Mouse (Mus musculus) CH12.LX (cell line): ENCODE data around the gene Ubash3b. TPM values are rescaled to one million over a fixed set of nuclear protein-coding genes. Genes with fewer than 3 reads are reported as not detected.

Experiments
- DNase-seq: peaks from one replicate; pipeline ENCODE4 v3.0.0-alpha.2; 2013; ENCODE audit errors: extremely low read depth
- H3K27ac ChIP-seq: 2 replicates; pipeline ENCODE4 v1.5.1; 2012; ENCODE audit warnings: low read depth, mild to moderate bottlenecking, control low read depth, moderate library complexity; ENCODE audit not compliant: insufficient read depth
- H3K27me3 ChIP-seq: replicated peaks from 2 replicates; pipeline ENCODE3; 2012; ENCODE audit warnings: inconsistent platforms
- H3K36me3 ChIP-seq, 2 experiments: replicated peaks in 1 of 2; 2 replicates each; pipeline versions ENCODE3 to v1.6.1; 2012; ENCODE audit warnings: inconsistent platforms in 1 of 2, low read length in 1 of 2, mild to moderate bottlenecking in 1 of 2, mixed read lengths in 1 of 2, moderate library complexity in 1 of 2; ENCODE audit not compliant: control insufficient read depth in 1 of 2, insufficient read depth in 1 of 2
- H3K4me1 ChIP-seq, 2 experiments: 2 replicates each; pipeline ENCODE4 v1.6.1; 2012; ENCODE audit warnings: inconsistent platforms in 1 of 2, moderate library complexity in 1 of 2; ENCODE audit not compliant: insufficient read depth in 2 of 2, control insufficient read depth in 1 of 2
- H3K4me2 ChIP-seq: 2 replicates; pipeline ENCODE4 v1.6.1; 2012; ENCODE audit warnings: low read depth, mild to moderate bottlenecking, control low read depth; ENCODE audit not compliant: poor library complexity, insufficient read depth, severe bottlenecking
- H3K4me3 ChIP-seq, 3 experiments: fragments of 150-350 bp in 1 of 3; sonication (generic) in 1 of 3; replicated peaks in 1 of 3; 2 replicates each; pipeline versions ENCODE3 to v1.5.1; 2011 to 2012; ENCODE audit warnings: low read depth in 2 of 3, low read length in 2 of 3, mild to moderate bottlenecking in 2 of 3, moderate library complexity in 2 of 3, control low read depth in 1 of 3, improper control_type of control experiment in 1 of 3, inconsistent platforms in 1 of 3, mixed read lengths in 1 of 3; ENCODE audit not compliant: poor library complexity in 1 of 3
- H3K79me2 ChIP-seq: replicated peaks from 2 replicates; pipeline ENCODE4 v1.6.1; 2012; ENCODE audit warnings: mild to moderate bottlenecking, moderate library complexity; ENCODE audit not compliant: control insufficient read depth, poor library complexity, insufficient read depth, severe bottlenecking; ENCODE audit errors: extremely low read depth
- H3K9ac ChIP-seq: 2 replicates; pipeline ENCODE4 v1.6.1; 2012; ENCODE audit warnings: low read depth, mild to moderate bottlenecking, control low read depth, moderate library complexity; ENCODE audit not compliant: insufficient read depth
- H3K9me3 ChIP-seq: replicated peaks from 2 replicates; pipeline ENCODE3; 2012; ENCODE audit warnings: low read length, inconsistent platforms, mixed read lengths
- BHLHE40 ChIP-seq: IDR thresholded peaks from 2 replicates; pipeline ENCODE4 v1.6.1; 2011; ENCODE audit warnings: mild to moderate bottlenecking, low read depth, low read length, improper control_type of control experiment
- CHD2 ChIP-seq: IDR thresholded peaks from 2 replicates; pipeline ENCODE4 v1.6.1; 2011; ENCODE audit warnings: low read length, improper control_type of control experiment
- CTCF ChIP-seq, 2 experiments: IDR thresholded peaks in 1 of 2; conservative IDR thresholded peaks in 1 of 2; 2 replicates each; pipeline ENCODE4 v1.5.1; 2011 to 2012; ENCODE audit warnings: low read depth in 2 of 2, low read length in 2 of 2, improper control_type of control experiment in 1 of 2, inconsistent platforms in 1 of 2, mild to moderate bottlenecking in 1 of 2, moderate library complexity in 1 of 2
- E2F4 ChIP-seq: IDR thresholded peaks from 2 replicates; pipeline ENCODE4 v1.6.1; 2011; ENCODE audit warnings: low read depth, low read length, improper control_type of control experiment; ENCODE audit not compliant: insufficient replicate concordance
- ELF1 ChIP-seq: IDR thresholded peaks from 2 replicates; pipeline ENCODE4 v1.6.1; 2014; ENCODE audit warnings: low read depth, mild to moderate bottlenecking, inconsistent platforms, low read length, improper control_type of control experiment
- EP300 ChIP-seq: IDR thresholded peaks from 2 replicates; pipeline ENCODE4 v1.6.1; 2011; ENCODE audit warnings: low read length, improper control_type of control experiment
- HCFC1 ChIP-seq: IDR thresholded peaks from 2 replicates; pipeline ENCODE4 v1.6.1; 2012; ENCODE audit warnings: low read depth, mild to moderate bottlenecking, inconsistent platforms, low read length, improper control_type of control experiment
- IRF4 ChIP-seq: IDR thresholded peaks from 2 replicates; pipeline ENCODE4 v1.6.1; 2014; ENCODE audit warnings: low read depth, mild to moderate bottlenecking, inconsistent platforms, low read length, improper control_type of control experiment
- JUN ChIP-seq: IDR thresholded peaks from 2 replicates; pipeline ENCODE4 v1.6.1; 2011; ENCODE audit warnings: low read depth, mild to moderate bottlenecking, low read length, improper control_type of control experiment, moderate library complexity; ENCODE audit not compliant: insufficient read depth
- JUND ChIP-seq: conservative IDR thresholded peaks from 2 replicates; pipeline ENCODE4 v1.6.1; 2011; ENCODE audit warnings: low read depth, low read length, improper control_type of control experiment
- KAT2A ChIP-seq: IDR thresholded peaks from 2 replicates; pipeline ENCODE4 v1.6.1; 2012; ENCODE audit warnings: low read length, improper control_type of control experiment, inconsistent platforms; ENCODE audit not compliant: insufficient replicate concordance
- MAFK ChIP-seq: IDR thresholded peaks from 2 replicates; pipeline ENCODE4 v1.6.1; 2011; ENCODE audit warnings: low read length, improper control_type of control experiment; ENCODE audit not compliant: insufficient replicate concordance
- MAX ChIP-seq: IDR thresholded peaks from 2 replicates; pipeline ENCODE4 v1.6.1; 2011; ENCODE audit warnings: low read length, improper control_type of control experiment
- MAZ ChIP-seq: IDR thresholded peaks from 2 replicates; pipeline ENCODE4 v1.6.1; 2012; ENCODE audit warnings: low read depth, mild to moderate bottlenecking, inconsistent platforms, low read length, improper control_type of control experiment, moderate library complexity
- MEF2A ChIP-seq: IDR thresholded peaks from 2 replicates; pipeline ENCODE4 v1.6.1; 2014; ENCODE audit warnings: low read depth, mild to moderate bottlenecking, inconsistent platforms, low read length, improper control_type of control experiment, borderline replicate concordance
- NRF1 ChIP-seq: IDR thresholded peaks from 2 replicates; pipeline ENCODE4 v1.6.1; 2014; ENCODE audit warnings: low read depth, mild to moderate bottlenecking, inconsistent platforms, low read length, improper control_type of control experiment, moderate library complexity
- POLR2AphosphoS2 ChIP-seq: IDR thresholded peaks from 2 replicates; pipeline ENCODE4 v1.6.1; 2011; ENCODE audit warnings: low read depth, low read length, improper control_type of control experiment
- SIN3A ChIP-seq: IDR thresholded peaks from 2 replicates; pipeline ENCODE4 v1.6.1; 2012; ENCODE audit warnings: low read length, improper control_type of control experiment, inconsistent platforms
- TCF12 ChIP-seq: IDR thresholded peaks from 2 replicates; pipeline ENCODE4 v1.6.1; 2014; ENCODE audit warnings: low read depth, mild to moderate bottlenecking, inconsistent platforms, low read length, improper control_type of control experiment
- USF2 ChIP-seq: conservative IDR thresholded peaks from 2 replicates; pipeline ENCODE4 v1.6.1; 2011; ENCODE audit warnings: low read depth, low read length, improper control_type of control experiment
- ZC3H11A ChIP-seq: IDR thresholded peaks from 2 replicates; pipeline ENCODE4 v1.6.1; 2012; ENCODE audit warnings: low read depth, mild to moderate bottlenecking, inconsistent platforms, low read length, improper control_type of control experiment
- ZNF384 ChIP-seq: IDR thresholded peaks from 2 replicates; pipeline ENCODE4 v1.6.1; 2012; ENCODE audit warnings: low read depth, low read length, improper control_type of control experiment, inconsistent platforms
- dilution Hi-C: fragments of 300-500 bp; cut with MboI; formaldehyde crosslinking; loops from 2 replicates; pipeline ENCODE4 v1.14.3; 2020; ENCODE audit warnings: low sequenced_read_pairs; ENCODE audit not compliant: extremely low pct_unique_long_range_greater_than_20kb, extremely low pct_ligation_motif_present
- in situ Hi-C: fragments of 300-500 bp; cut with MboI; formaldehyde crosslinking; loops from 3 replicates; pipeline ENCODE4 v1.14.3; 2019; ENCODE audit warnings: low sequenced_read_pairs, low pct_ligation_motif_present, low pct_unique_long_range_greater_than_20kb, mixed read lengths
- polyA plus RNA-seq: library from polyadenylated mRNA; unstranded; fragments of >175 nt; gene quantifications from 2 replicates; pipeline ENCODE4 v1.2.1, GENCODE M21; 2012; ENCODE audit warnings: low read depth; ENCODE audit not compliant: insufficient read length
- total RNA-seq, 2 experiments: library from RNA; depleted of rRNA; stranded (reverse); fragments of 300-350 nt in 1 of 2; fragments of >200 nt in 1 of 2; gene quantifications; 2 replicates each; pipeline ENCODE4 v1.2.3; 2012 to 2014

Gene Ubash3b
- total and polyA plus RNA-seq, 3 experiments: 2.8 to 4.6 (median 4.2) TPM

DNA sequence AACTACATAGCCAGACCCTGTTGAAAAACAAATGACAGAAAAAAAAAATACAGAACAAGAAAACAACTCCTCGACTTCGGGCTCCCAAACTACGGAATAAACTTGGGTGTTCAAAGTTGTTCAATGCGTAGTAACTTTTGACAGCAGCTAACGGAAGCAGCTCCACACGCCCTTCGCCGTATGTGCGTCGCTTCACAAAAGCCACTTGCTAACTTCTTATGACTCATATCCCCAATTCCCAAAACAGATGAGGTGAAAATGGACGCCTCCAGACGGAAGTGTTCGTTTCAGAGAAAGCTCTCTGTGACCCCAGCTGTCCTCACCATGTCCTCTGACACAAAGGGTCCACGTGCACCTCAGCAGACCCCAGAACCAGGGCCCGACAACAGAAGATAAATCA lies 17.7 kb downstream of the Ubash3b start:
- H3K79me2 ChIP-seq: no peaks in the 10 kb centered on the region
- no peak overlapping the region for H3K4me3 ChIP-seq
- H3K36me3 ChIP-seq: peaks cover 0 to 4% of the 10 kb centered on the region in 2 experiments
- H3K9ac ChIP-seq: no peak overlapping the region
- H3K27me3 ChIP-seq: no peaks in the 10 kb centered on the region
- TF ChIP-seq CTCF (conservative IDR thresholded peaks at IDR 0.05 in 1 of 2, IDR thresholded peaks at IDR 0.05 in 1 of 2; ENCODE audit: low read depth in 2 of 2, low read length in 2 of 2): no peak
- no peak for TF ChIP-seq HCFC1
- TF ChIP-seq E2F4: no peak
- no peak for TF ChIP-seq IRF4
- no peak for TF ChIP-seq NRF1
- no peak for TF ChIP-seq TCF12
- TF ChIP-seq MAFK: no peak
- TF ChIP-seq CHD2: no peak
- TF ChIP-seq ZC3H11A: no peak
- no peak overlapping the region for H3K27ac ChIP-seq
- DNase-seq: no peak
- H3K4me1 ChIP-seq: peaks cover 6 to 40% of the 10 kb centered on the region in 2 experiments
- no peak overlapping the region for H3K4me2 ChIP-seq
- H3K9me3 ChIP-seq: no peaks in the 10 kb centered on the region
- in situ Hi-C loops (no loop called here), dilution Hi-C loops (no loop called here)

DNA sequence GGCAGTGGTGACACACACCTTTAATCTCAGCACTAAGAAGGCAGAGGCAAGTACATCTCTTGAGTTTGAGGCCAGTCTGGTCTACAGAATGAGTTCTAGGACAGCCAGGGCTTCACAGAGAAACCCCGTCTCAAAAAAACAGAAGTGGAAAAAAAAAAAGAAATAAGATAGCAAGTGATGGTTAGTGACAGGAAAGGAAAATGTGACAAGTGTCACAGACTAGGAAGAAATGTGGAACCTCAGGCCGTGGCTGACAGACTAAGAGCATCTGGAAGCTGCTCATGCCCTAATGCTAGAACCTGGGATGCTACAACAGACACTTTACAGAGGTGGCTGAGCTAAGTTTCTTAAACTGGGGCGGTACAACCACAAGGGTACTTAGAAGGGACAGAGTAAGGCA lies 18.4 kb downstream of the Ubash3b start:
- in situ Hi-C loops: no loop called here
- DNase-seq: peak; percentile 56

More for the DNA sequence above, 18.4 kb downstream of the Ubash3b start:
- Histone ChIP-seq H3K9ac (no peak overlapping the region), H3K9me3 (no peaks in the 10 kb centered on the region), H3K27ac (no peak overlapping the region), H3K36me3 (peaks cover 0 to 4% of the 10 kb centered on the region in 2 experiments), H3K4me3 (no peak overlapping the region)
- dilution Hi-C loops: no loop called here
- TF ChIP-seq CHD2 (no peak), KAT2A (no peak), EP300 (peak; percentile 92), MAZ (no peak), MAX (peak; percentile 26; the same call in 1 of the 2 replicates), POLR2AphosphoS2 (no peak), SIN3A (no peak), ZC3H11A (no peak), USF2 (no peak), JUND (peak; percentile 82), ZNF384 (peak; percentile 93), JUN (peak; percentile 79), IRF4 (peak; percentile 46; the same call in 1 of the 2 replicates), ELF1 (no peak), MEF2A (0 out of 2 replicates have a peak, but pooled peaks have one; percentile 32), BHLHE40 (no peak), MAFK (no peak)
- TF ChIP-seq, all 38 proteins: peak for 7
- H3K79me2 ChIP-seq: no peaks in the 10 kb centered on the region
- peaks cover 6 to 40% of the 10 kb centered on the region in 2 experiments for H3K4me1 ChIP-seq
- H3K27me3 ChIP-seq: no peaks in the 10 kb centered on the region
- H3K4me2 ChIP-seq: no peak overlapping the region
